Mouse (Mus musculus): Measurements from ENCODE around the gene 4930502E18Rik. TPM values are rescaled to one million over a fixed set of nuclear protein-coding genes. Genes with fewer than 3 reads are reported as not detected.
"Not testable (repeated sequence)": the region's sequence is repeated elsewhere in the genome, so short reads cannot be mapped to it uniquely, and the experiment has no call there.

4930502E18Rik gene
- total RNA-seq (2012; rRNA removed) (not detected in 2 replicates), polyA plus RNA-seq (2012; ENCODE audit: insufficient read depth in 1 of 2, insufficient read length in 2 of 2, low read depth in 1 of 2, low replicate concordance in 2 of 2, missing spikeins in 1 of 2) (not detected)

GRCm38 (mm10) chrX:53724596-53724995 lies at the start of gene 4930502E18Rik:
4930502E18Rik (plus strand) TSS chrX:53724826.
- Histone ChIP-seq H3K79me2 (ENCODE audit: control insufficient read depth, insufficient read depth, low read length, poor library complexity) (no peaks in the 10 kb centered on the region), H3K27me3 (ENCODE audit: control insufficient read depth in 1 of 2, insufficient read depth in 2 of 2, low read length in 2 of 2) (no peaks in the 10 kb centered on the region), H3K27ac (ENCODE audit: control insufficient read depth, low read depth, low read length) (no peak within 1 kb of the TSS), H3K36me3 (ENCODE audit: control insufficient read depth in 1 of 2, insufficient read depth in 2 of 2, low read length in 2 of 2) (no peaks in the 10 kb centered on the region), H3K4me3 (ENCODE audit: control insufficient read depth in 1 of 2, insufficient read depth in 1 of 2, low read depth in 2 of 2, low read length in 2 of 2) (no peak within 1 kb of the TSS), H3K9ac (ENCODE audit: control insufficient read depth, low read depth, low read length, poor library complexity, severe bottlenecking) (no peak within 1 kb of the TSS), H3K9me3 (replicated peaks; ENCODE audit: insufficient read depth, low read length) (no peaks in the 10 kb centered on the region), H3K4me1 (ENCODE audit: control insufficient read depth in 1 of 2, insufficient read depth in 2 of 2, low read length in 2 of 2) (no peaks in the 10 kb centered on the region)
- DNase-seq (ENCODE audit: low read depth, low spot score) = no peak
- no peak for TF ChIP-seq RCOR1 (IDR thresholded peaks at IDR 0.05; ENCODE audit: low read depth, low read length)
- TF ChIP-seq GATA1 (IDR thresholded peaks at IDR 0.05; ENCODE audit: low read depth, low read length) = no peak
- TF ChIP-seq ZC3H11A (IDR thresholded peaks at IDR 0.05; ENCODE audit: low read depth, low read length) = no peak
- no peak for TF ChIP-seq ETS1 (IDR thresholded peaks at IDR 0.05; ENCODE audit: low read depth, low read length)
- TF ChIP-seq CHD2 (IDR thresholded peaks at IDR 0.05; ENCODE audit: low read length) = no peak
- TF ChIP-seq MYC (IDR thresholded peaks at IDR 0.05; ENCODE audit: low read depth, low read length) = no peak
- no peak for TF ChIP-seq RAD21 (IDR thresholded peaks at IDR 0.05; ENCODE audit: low read depth, low read length)
- no peak for TF ChIP-seq CTCF (IDR thresholded peaks at IDR 0.05 in 2 of 3, conservative IDR thresholded peaks at IDR 0.05 in 1 of 3; ENCODE audit: control insufficient read depth in 1 of 3, insufficient read depth in 1 of 3, low read depth in 2 of 3, low read length in 3 of 3, poor library complexity in 1 of 3, severe bottlenecking in 1 of 3)
- TF ChIP-seq NELFE (IDR thresholded peaks at IDR 0.05; ENCODE audit: low read depth, low read length) = no peak
- TF ChIP-seq USF1 (IDR thresholded peaks at IDR 0.05; ENCODE audit: low read depth, low read length) = no peak
- no peak for TF ChIP-seq MAZ (IDR thresholded peaks at IDR 0.05; ENCODE audit: low read depth, low read length)
- TF ChIP-seq POLR2A (IDR thresholded peaks at IDR 0.05; ENCODE audit: control insufficient read depth in 1 of 2, insufficient read depth in 1 of 2, low read depth in 1 of 2, low read length in 2 of 2, poor library complexity in 1 of 2) = no peak
- TF ChIP-seq JUND (IDR thresholded peaks at IDR 0.05; ENCODE audit: low read depth, low read length) = no peak
- TF ChIP-seq SIN3A (IDR thresholded peaks at IDR 0.05; ENCODE audit: low read length) = no peak
- TF ChIP-seq HCFC1 (IDR thresholded peaks at IDR 0.05; ENCODE audit: low read depth, low read length) = no peak
- TF ChIP-seq TAL1 (IDR thresholded peaks at IDR 0.05; ENCODE audit: low read length) = no peak
- no peak for TF ChIP-seq POLR2AphosphoS5 (IDR thresholded peaks at IDR 0.05; ENCODE audit: borderline replicate concordance, low read depth, low read length)
- TF ChIP-seq EP300 (IDR thresholded peaks at IDR 0.05; ENCODE audit: low read depth in 1 of 2, low read length in 2 of 2) = no peak
- no peak for TF ChIP-seq POLR2AphosphoS2 (IDR thresholded peaks at IDR 0.05; ENCODE audit: low read length)
- TF ChIP-seq UBTF (IDR thresholded peaks at IDR 0.05; ENCODE audit: borderline replicate concordance, insufficient read depth, low read depth, low read length) = no peak

GRCm38 (mm10) chrX:53676943-53677342 lies 47.7 kb upstream of the 4930502E18Rik start:
- not testable (repeated sequence) for DNase-seq (ENCODE audit: low read depth, low spot score); H3K4me3 ChIP-seq (ENCODE audit: control insufficient read depth in 1 of 2, insufficient read depth in 1 of 2, low read depth in 2 of 2, low read length in 2 of 2); H3K27ac ChIP-seq (ENCODE audit: control insufficient read depth, low read depth, low read length)

GRCm38 (mm10) chrX:53682650-53683049 lies 42.0 kb upstream of the 4930502E18Rik start:
- not testable (repeated sequence) for H3K4me1 ChIP-seq (ENCODE audit: control insufficient read depth in 1 of 2, insufficient read depth in 2 of 2, low read length in 2 of 2); H3K27ac ChIP-seq (ENCODE audit: control insufficient read depth, low read depth, low read length); H3K9ac ChIP-seq (ENCODE audit: control insufficient read depth, low read depth, low read length, poor library complexity, severe bottlenecking); H3K9me3 ChIP-seq (replicated peaks; ENCODE audit: insufficient read depth, low read length); H3K4me3 ChIP-seq (ENCODE audit: control insufficient read depth in 1 of 2, insufficient read depth in 1 of 2, low read depth in 2 of 2, low read length in 2 of 2); H3K27me3 ChIP-seq (ENCODE audit: control insufficient read depth in 1 of 2, insufficient read depth in 2 of 2, low read length in 2 of 2); H3K36me3 ChIP-seq (ENCODE audit: control insufficient read depth in 1 of 2, insufficient read depth in 2 of 2, low read length in 2 of 2); DNase-seq (ENCODE audit: low read depth, low spot score); H3K79me2 ChIP-seq (ENCODE audit: control insufficient read depth, insufficient read depth, low read length, poor library complexity)

More at GRCm38 (mm10) chrX:53676943-53677342, 47.7 kb upstream of the 4930502E18Rik start:
- TF ChIP-seq CTCF (IDR thresholded peaks at IDR 0.05 in 2 of 3, conservative IDR thresholded peaks at IDR 0.05 in 1 of 3; ENCODE audit: control insufficient read depth in 1 of 3, insufficient read depth in 1 of 3, low read depth in 2 of 3, low read length in 3 of 3, poor library complexity in 1 of 3, severe bottlenecking in 1 of 3) = peak in 2 of 3 experiments; percentile 8 to 18; a peak in 2 of 6 replicates
- H3K27me3 ChIP-seq (ENCODE audit: control insufficient read depth in 1 of 2, insufficient read depth in 2 of 2, low read length in 2 of 2); H3K36me3 ChIP-seq (ENCODE audit: control insufficient read depth in 1 of 2, insufficient read depth in 2 of 2, low read length in 2 of 2); H3K79me2 ChIP-seq (ENCODE audit: control insufficient read depth, insufficient read depth, low read length, poor library complexity); H3K9me3 ChIP-seq (replicated peaks; ENCODE audit: insufficient read depth, low read length); H3K9ac ChIP-seq (ENCODE audit: control insufficient read depth, low read depth, low read length, poor library complexity, severe bottlenecking); H3K4me1 ChIP-seq (ENCODE audit: control insufficient read depth in 1 of 2, insufficient read depth in 2 of 2, low read length in 2 of 2): not testable (repeated sequence)

GRCm38 (mm10) chrX:53684676-53685075 lies 40.0 kb upstream of the 4930502E18Rik start:
- not testable (repeated sequence) for H3K36me3 ChIP-seq (ENCODE audit: control insufficient read depth in 1 of 2, insufficient read depth in 2 of 2, low read length in 2 of 2); H3K9ac ChIP-seq (ENCODE audit: control insufficient read depth, low read depth, low read length, poor library complexity, severe bottlenecking); H3K4me3 ChIP-seq (ENCODE audit: control insufficient read depth in 1 of 2, insufficient read depth in 1 of 2, low read depth in 2 of 2, low read length in 2 of 2); H3K27ac ChIP-seq (ENCODE audit: control insufficient read depth, low read depth, low read length); H3K4me1 ChIP-seq (ENCODE audit: control insufficient read depth in 1 of 2, insufficient read depth in 2 of 2, low read length in 2 of 2); H3K27me3 ChIP-seq (ENCODE audit: control insufficient read depth in 1 of 2, insufficient read depth in 2 of 2, low read length in 2 of 2); H3K9me3 ChIP-seq (replicated peaks; ENCODE audit: insufficient read depth, low read length); H3K79me2 ChIP-seq (ENCODE audit: control insufficient read depth, insufficient read depth, low read length, poor library complexity); DNase-seq (ENCODE audit: low read depth, low spot score)
